Mouse (Mus musculus) liver, postnatal 0 days (tissue): ENCODE measurements at regions not wholly inside any gene's neighbourhood (a gene's known extent, or its start where the extent isn't known, plus 50 kb on each side); places are given as distances from the start of the nearest gene placed in this dataset.

Experiments
- CTCF ChIP-seq: sonication (generic); IDR thresholded peaks from 2 replicates; pipeline ENCODE4 v1.5.1; 2016; ENCODE audit warnings: antibody characterized with exemption, low read depth
- EP300 ChIP-seq: IDR thresholded peaks from 2 replicates; pipeline ENCODE4 v1.6.1; 2016; ENCODE audit warnings: antibody characterized with exemption, low read depth, mild to moderate bottlenecking

GRCm38 (mm10) chr15:19593746-19594145 lies 775.0 kb downstream of the Cdh10 start:
- TF ChIP-seq EP300: no peak
- TF ChIP-seq CTCF: no peak
